Mouse (Mus musculus): ENCODE measurements around the gene Auts2. TPM values are rescaled to one million over a fixed set of nuclear protein-coding genes. Genes with fewer than 3 reads are reported as not detected.

The Auts2 gene
- polyA plus RNA-seq, 1 experiment, result 9.2 TPM

DNA sequence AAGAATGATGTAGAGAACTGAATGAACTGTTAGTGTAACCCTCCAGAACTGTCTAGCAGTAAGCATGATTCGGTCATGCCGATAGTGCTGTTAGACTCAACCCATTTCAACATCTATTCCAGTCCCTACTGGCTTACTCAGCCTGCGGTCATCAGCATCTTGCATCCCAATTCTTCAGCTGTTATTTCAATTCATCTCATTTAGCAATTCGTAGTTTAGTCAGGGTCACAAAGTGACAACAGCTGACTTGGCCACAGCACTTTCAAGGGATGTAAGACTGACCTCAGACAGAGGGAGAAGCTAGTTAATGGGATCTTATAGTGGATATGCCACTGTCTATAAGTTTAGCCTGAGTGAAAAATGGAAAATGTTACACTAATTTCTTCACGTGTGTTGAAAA is 936.4 kb downstream of the Auts2 start:
- Histone ChIP-seq H3K4me3 (ENCODE audit: insufficient read depth, low read depth, low read length) (no peak overlapping the region), H3K27ac (ENCODE audit: insufficient read depth, low read depth, low read length) (no peak overlapping the region), H3K4me1 (ENCODE audit: control insufficient read depth, insufficient read depth, low read length) (0 out of 2 replicates have a peak, but pooled peaks cover 3% of the 10 kb centered on the region), H3K36me3 (ENCODE audit: control insufficient read depth, insufficient read depth, low read length) (no peaks in the 10 kb centered on the region), H3K27me3 (replicated peaks; ENCODE audit: control insufficient read depth, insufficient read depth, low read length) (no peaks in the 10 kb centered on the region)
- 92% methylated on average over 5 of the region's 5 CpGs for whole genome bisulfite sequencing
- DNase-seq, result no peak
- no peak for TF ChIP-seq POLR2A (IDR thresholded peaks at IDR 0.05; ENCODE audit: low read depth, low read length)
- no peak for TF ChIP-seq CTCF (conservative IDR thresholded peaks at IDR 0.05; ENCODE audit: insufficient read depth, insufficient read length, low read depth, low read length)

DNA sequence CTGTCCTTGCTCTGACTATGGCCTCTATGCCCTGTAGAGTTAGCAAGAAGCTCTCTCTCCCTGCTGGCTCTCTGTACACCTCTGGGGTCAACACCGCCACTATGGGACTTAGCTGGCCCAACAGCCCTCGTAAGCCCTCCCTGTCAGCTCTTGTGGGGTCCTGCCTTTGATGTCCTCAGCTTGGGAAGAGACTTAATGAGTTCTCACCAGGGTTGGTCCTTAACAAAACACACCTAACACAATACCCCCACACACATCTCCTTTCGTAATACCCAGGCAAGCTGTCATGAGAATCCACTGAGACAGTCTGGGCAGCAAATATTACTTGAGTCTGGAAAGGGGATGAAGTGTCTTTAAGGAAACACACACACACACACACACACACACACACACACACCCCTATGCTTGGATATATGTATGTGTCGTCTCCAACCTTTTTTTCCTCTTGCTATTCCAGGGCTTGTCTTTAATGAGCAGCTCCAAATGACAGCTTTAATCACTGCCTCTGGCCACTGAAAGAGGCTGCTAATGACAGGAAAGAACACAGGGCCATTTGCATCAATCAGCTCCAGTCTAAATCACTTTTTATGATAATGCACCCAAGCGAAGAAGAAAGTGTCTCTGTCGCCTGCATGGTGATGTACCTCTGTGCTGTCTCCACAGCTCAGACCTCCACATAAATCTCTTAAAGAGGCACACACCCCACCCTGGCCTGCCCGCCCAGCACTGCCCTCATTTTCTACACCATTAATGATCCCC is 941.0 kb downstream of the Auts2 start:
- H3K36me3 ChIP-seq (ENCODE audit: control insufficient read depth, insufficient read depth, low read length), result no peaks in the 10 kb centered on the region
- H3K27me3 ChIP-seq (replicated peaks; ENCODE audit: control insufficient read depth, insufficient read depth, low read length), result no peaks in the 10 kb centered on the region
- H3K4me1 ChIP-seq (ENCODE audit: control insufficient read depth, insufficient read depth, low read length), result peaks cover 6% of the 10 kb centered on the region; the same call in 1 of the 2 replicates
- no peak overlapping the region for H3K4me3 ChIP-seq (ENCODE audit: insufficient read depth, low read depth, low read length)
- TF ChIP-seq POLR2A (IDR thresholded peaks at IDR 0.05; ENCODE audit: low read depth, low read length) (no peak), CTCF (conservative IDR thresholded peaks at IDR 0.05; ENCODE audit: insufficient read depth, insufficient read length, low read depth, low read length) (no peak)
- no peak overlapping the region for H3K27ac ChIP-seq (ENCODE audit: insufficient read depth, low read depth, low read length)
- DNase-seq, result no peak
- WGBS, result 94% methylated on average over 7 of the region's 7 CpGs

DNA sequence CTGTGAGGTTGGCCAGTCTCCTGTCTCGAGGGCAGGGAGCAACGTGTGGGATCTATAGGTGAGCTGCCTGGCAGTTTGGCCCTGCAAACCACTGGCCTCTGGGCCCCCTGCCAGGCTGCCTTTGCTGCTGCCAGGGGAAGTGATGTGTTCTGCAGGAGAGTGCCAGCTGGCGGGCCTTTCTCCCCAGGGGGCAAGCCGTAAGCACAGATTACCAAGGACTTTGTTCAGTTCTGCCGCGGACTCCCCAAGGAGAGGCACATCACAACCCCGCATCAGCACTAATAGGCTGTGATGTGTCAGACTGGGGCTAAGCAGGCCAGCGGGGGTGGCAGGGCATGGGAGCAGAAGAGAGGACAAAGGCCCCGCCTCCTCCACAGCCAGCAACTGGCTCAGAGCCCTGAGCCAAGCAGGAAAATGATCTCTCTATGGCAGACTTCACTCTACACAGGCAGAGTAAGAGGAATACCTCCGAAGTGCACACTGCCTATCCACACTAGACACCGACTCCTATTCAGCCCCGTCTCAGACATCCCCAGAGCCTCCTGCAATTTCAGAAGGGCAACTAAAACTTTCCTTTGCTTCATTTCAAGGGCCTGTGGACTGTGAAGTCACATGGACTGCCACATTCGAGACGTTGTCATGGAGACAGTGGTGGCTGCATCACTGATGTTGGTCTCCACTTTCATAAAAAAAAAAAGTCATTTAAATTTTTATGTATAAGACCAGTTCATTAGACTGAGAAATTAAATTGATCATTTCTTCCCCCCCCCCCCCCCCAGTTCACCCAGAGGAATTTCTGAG is 942.6 kb downstream of the Auts2 start:
- Histone ChIP-seq H3K4me3 (ENCODE audit: insufficient read depth, low read depth, low read length) (no peak overlapping the region), H3K36me3 (ENCODE audit: control insufficient read depth, insufficient read depth, low read length) (no peaks in the 10 kb centered on the region), H3K27ac (ENCODE audit: insufficient read depth, low read depth, low read length) (peak overlapping the region; percentile 32), H3K27me3 (replicated peaks; ENCODE audit: control insufficient read depth, insufficient read depth, low read length) (no peaks in the 10 kb centered on the region), H3K4me1 (ENCODE audit: control insufficient read depth, insufficient read depth, low read length) (peaks cover 8% of the 10 kb centered on the region; the same call in 1 of the 2 replicates)
- no peak for TF ChIP-seq CTCF (conservative IDR thresholded peaks at IDR 0.05; ENCODE audit: insufficient read depth, insufficient read length, low read depth, low read length)
- TF ChIP-seq POLR2A (IDR thresholded peaks at IDR 0.05; ENCODE audit: low read depth, low read length), result no peak
- DNase-seq, result peak; percentile 97
- WGBS, result 12% methylated on average over 14 of the region's 14 CpGs

DNA sequence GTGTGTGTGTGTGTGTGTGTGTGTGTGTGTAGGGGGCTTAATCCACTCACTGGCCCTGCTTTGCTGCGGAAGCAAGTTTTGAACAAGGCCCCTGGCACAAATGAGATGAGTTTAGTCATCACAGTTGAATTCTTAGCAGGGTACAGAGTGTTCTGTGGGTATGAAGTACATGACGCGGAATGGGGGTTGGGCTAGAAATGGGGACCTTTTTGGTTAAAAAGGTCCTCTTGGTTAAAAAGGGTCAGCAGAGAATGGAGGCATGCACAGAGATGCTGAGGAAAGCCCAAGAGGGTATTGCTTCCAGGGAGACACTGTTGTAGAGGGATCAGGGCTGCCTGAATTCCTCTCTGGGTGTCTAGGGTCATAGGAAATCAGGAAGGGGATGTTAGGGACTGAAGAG is 945.6 kb downstream of the Auts2 start:
- Histone ChIP-seq H3K4me3 (ENCODE audit: insufficient read depth, low read depth, low read length) (no peak overlapping the region), H3K36me3 (ENCODE audit: control insufficient read depth, insufficient read depth, low read length) (no peaks in the 10 kb centered on the region), H3K27ac (ENCODE audit: insufficient read depth, low read depth, low read length) (no peak overlapping the region), H3K4me1 (ENCODE audit: control insufficient read depth, insufficient read depth, low read length) (peaks cover 8% of the 10 kb centered on the region; the same call in 1 of the 2 replicates), H3K27me3 (replicated peaks; ENCODE audit: control insufficient read depth, insufficient read depth, low read length) (no peaks in the 10 kb centered on the region)
- DNase-seq, result peak; percentile 23
- no peak for TF ChIP-seq CTCF (conservative IDR thresholded peaks at IDR 0.05; ENCODE audit: insufficient read depth, insufficient read length, low read depth, low read length)
- no peak for TF ChIP-seq POLR2A (IDR thresholded peaks at IDR 0.05; ENCODE audit: low read depth, low read length)
- 75% methylated on average over 3 of the region's 3 CpGs for WGBS

DNA sequence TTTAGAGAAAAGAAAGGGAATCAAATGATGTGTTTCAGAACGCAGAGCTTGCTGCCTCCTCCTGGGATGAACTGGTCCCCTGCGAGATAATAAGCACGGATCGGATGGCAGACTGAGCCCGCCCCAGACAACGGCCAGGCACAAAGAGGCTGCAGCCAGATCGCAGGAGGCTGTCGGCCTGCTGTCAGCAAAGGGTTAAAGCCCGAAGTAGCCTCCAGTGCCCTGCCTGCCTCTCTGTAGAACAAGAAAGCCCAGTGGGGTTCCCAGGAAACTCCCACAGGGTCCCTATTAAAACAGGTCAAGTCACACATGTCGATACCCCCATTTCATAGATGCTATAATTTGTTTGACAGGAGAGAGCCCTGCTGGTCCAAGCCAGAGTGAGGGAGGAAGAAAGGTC is 946.6 kb downstream of the Auts2 start:
- WGBS, result 57% methylated on average over 10 of the region's 10 CpGs
- no peak for DNase-seq

DNA sequence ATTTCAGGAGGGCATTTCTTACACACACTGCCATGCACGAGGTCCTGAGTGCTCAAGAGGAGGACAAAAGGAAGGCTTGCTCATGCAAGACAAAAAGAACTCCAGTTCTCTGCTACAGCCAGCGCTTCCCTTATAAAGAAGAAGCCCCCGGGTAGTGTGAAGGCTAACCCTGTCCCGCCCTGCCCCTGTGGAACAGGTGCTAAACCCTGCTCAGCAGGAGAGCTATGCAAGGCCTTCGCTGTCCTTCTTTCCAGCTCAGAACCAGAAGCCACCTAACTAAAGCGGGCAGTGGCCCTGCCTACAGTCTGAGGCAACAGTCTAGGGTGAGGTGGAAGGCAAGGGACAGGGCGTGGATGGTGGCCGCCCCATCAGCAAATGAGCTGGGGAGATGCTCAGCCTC is 947.4 kb downstream of the Auts2 start:
- DNase-seq, result peak; percentile 12
- 62% methylated on average over 8 of the region's 8 CpGs for WGBS
- no peaks in the 10 kb centered on the region for H3K27me3 ChIP-seq (replicated peaks; ENCODE audit: control insufficient read depth, insufficient read depth, low read length)
- no peak overlapping the region for H3K4me3 ChIP-seq (ENCODE audit: insufficient read depth, low read depth, low read length)
- no peaks in the 10 kb centered on the region for H3K36me3 ChIP-seq (ENCODE audit: control insufficient read depth, insufficient read depth, low read length)
- no peak for TF ChIP-seq CTCF (conservative IDR thresholded peaks at IDR 0.05; ENCODE audit: insufficient read depth, insufficient read length, low read depth, low read length)
- no peak overlapping the region for H3K27ac ChIP-seq (ENCODE audit: insufficient read depth, low read depth, low read length)
- peaks cover 8% of the 10 kb centered on the region; the same call in 1 of the 2 replicates for H3K4me1 ChIP-seq (ENCODE audit: control insufficient read depth, insufficient read depth, low read length)

More for the DNA sequence above, 946.6 kb downstream of the Auts2 start:
- Histone ChIP-seq H3K27ac (ENCODE audit: insufficient read depth, low read depth, low read length) (no peak overlapping the region), H3K27me3 (replicated peaks; ENCODE audit: control insufficient read depth, insufficient read depth, low read length) (no peaks in the 10 kb centered on the region), H3K36me3 (ENCODE audit: control insufficient read depth, insufficient read depth, low read length) (no peaks in the 10 kb centered on the region), H3K4me1 (ENCODE audit: control insufficient read depth, insufficient read depth, low read length) (peaks cover 8% of the 10 kb centered on the region; the same call in 1 of the 2 replicates), H3K4me3 (ENCODE audit: insufficient read depth, low read depth, low read length) (no peak overlapping the region)
- TF ChIP-seq POLR2A (IDR thresholded peaks at IDR 0.05; ENCODE audit: low read depth, low read length), result no peak
- no peak for TF ChIP-seq CTCF (conservative IDR thresholded peaks at IDR 0.05; ENCODE audit: insufficient read depth, insufficient read length, low read depth, low read length)

DNA sequence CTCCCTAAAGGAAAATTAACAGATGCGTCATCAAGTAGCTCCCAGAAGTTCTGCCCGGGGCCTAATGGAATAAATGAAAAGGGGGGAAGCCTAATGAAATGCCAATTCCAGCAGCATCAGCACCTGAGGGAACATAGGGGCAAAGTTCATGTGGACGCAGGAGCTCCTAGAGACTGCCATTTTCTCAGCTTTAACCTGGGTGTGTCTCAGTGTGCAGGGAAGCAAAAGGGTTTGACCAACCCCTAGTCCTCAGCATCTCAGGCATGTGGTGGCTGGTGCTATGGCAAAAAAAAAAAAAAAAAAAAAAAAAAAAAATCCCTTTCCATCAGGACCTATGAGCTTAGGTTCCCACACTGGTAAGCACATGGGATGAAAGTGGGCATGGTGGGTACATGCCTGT is 948.5 kb downstream of the Auts2 start:
- WGBS, result 62% methylated on average over 3 of the region's 3 CpGs

More for the DNA sequence above, 948.5 kb downstream of the Auts2 start:
- no peaks in the 10 kb centered on the region for H3K27me3 ChIP-seq (replicated peaks; ENCODE audit: control insufficient read depth, insufficient read depth, low read length)
- H3K4me1 ChIP-seq (ENCODE audit: control insufficient read depth, insufficient read depth, low read length), result peaks cover 2% of the 10 kb centered on the region; the same call in 1 of the 2 replicates
- TF ChIP-seq POLR2A (IDR thresholded peaks at IDR 0.05; ENCODE audit: low read depth, low read length), result no peak
- no peak for TF ChIP-seq CTCF (conservative IDR thresholded peaks at IDR 0.05; ENCODE audit: insufficient read depth, insufficient read length, low read depth, low read length)
- H3K4me3 ChIP-seq (ENCODE audit: insufficient read depth, low read depth, low read length), result no peak overlapping the region
- DNase-seq, result peak; percentile 57
- H3K36me3 ChIP-seq (ENCODE audit: control insufficient read depth, insufficient read depth, low read length), result no peaks in the 10 kb centered on the region
- H3K27ac ChIP-seq (ENCODE audit: insufficient read depth, low read depth, low read length), result no peak overlapping the region

Data from kidney, adult 2 months (tissue).